Mouse (Mus musculus): ENCODE data around the gene Pcgf3. TPM values are rescaled to one million over a fixed set of nuclear protein-coding genes. Genes with fewer than 3 reads are reported as not detected.

The Pcgf3 gene
- polyA plus RNA-seq, 1 experiment from 2014 or later: 9.6 TPM

- H3K79me2 ChIP-seq (ENCODE audit: inconsistent target): no peaks in the 10 kb centered on the region
- no peak overlapping the region for H3K27ac ChIP-seq
- H3K36me3 ChIP-seq (ENCODE audit: inconsistent target): no peaks in the 10 kb centered on the region
- no peak overlapping the region for H3K4me3 ChIP-seq (ENCODE audit: inconsistent target)
- 79% methylated on average over 6 of the region's 6 CpGs for WGBS (ENCODE audit: missing documents)
These were observed 54.7 kb downstream of the Pcgf3 start for GRCm38 (mm10) chr5:108515581-108516361.

GRCm38 (mm10) chr5:108516655-108517054, 55.6 kb downstream of the Pcgf3 start:
- no peak overlapping the region for H3K4me3 ChIP-seq (ENCODE audit: inconsistent target)
- WGBS (ENCODE audit: missing documents): 40% methylated on average over 1 of the region's 3 CpGs

DNA sequence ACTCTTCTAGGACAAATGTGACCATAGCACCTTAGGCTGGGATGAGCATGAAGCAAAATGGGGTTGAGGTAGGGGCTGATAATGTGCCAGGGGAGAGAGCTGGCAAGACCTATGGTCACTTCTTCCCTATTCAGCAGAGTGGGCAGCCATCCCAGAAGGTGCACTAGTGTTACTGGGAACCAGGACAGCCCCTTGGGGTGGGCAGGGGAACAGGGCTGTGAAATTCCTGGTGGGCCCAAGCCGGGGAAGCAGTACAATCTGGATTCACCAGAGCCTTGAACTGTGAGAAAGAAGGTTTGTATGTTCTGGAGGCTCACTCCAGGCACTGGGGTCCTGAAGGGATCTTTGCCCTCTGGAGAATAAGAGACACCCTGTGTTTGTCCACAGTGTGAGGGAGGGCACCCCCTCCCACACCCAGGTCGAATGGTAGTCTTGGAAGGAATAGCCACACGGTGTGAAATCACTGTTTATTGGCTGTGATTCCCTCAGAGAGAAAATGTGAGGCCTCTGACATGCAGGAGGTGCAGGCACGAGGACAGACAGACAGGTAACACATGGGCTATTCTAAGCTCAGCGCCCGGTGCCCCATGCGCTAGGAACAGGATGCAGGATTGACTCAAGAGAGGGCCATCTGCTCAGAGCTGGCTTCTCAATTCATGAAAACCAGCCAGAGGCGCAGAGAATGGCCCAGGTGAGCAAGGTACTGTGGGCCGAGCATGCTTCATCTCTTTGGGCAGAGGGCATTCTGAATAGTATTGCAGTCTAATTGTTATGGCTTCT, 57.3 kb downstream of the Pcgf3 start:
- Histone ChIP-seq H3K36me3 (ENCODE audit: inconsistent target) (no peaks in the 10 kb centered on the region), H3K27ac (no peak overlapping the region), H3K79me2 (ENCODE audit: inconsistent target) (no peaks in the 10 kb centered on the region), H3K4me3 (ENCODE audit: inconsistent target) (no peak overlapping the region)
- 90% methylated on average over 9 of the region's 9 CpGs for WGBS (ENCODE audit: missing documents)

More at GRCm38 (mm10) chr5:108516655-108517054, 55.6 kb downstream of the Pcgf3 start:
- Histone ChIP-seq H3K36me3 (ENCODE audit: inconsistent target) (no peaks in the 10 kb centered on the region), H3K27ac (no peak overlapping the region), H3K79me2 (ENCODE audit: inconsistent target) (no peaks in the 10 kb centered on the region)

- H3K27ac ChIP-seq: no peak overlapping the region
- H3K4me3 ChIP-seq (ENCODE audit: inconsistent target): no peak overlapping the region
- no peaks in the 10 kb centered on the region for H3K79me2 ChIP-seq (ENCODE audit: inconsistent target)
- 90% methylated on average over 5 of the region's 5 CpGs for WGBS (ENCODE audit: missing documents)
- H3K36me3 ChIP-seq (ENCODE audit: inconsistent target): no peaks in the 10 kb centered on the region
These were observed 57.9 kb downstream of the Pcgf3 start for GRCm38 (mm10) chr5:108518951-108519350.

GRCm38 (mm10) chr5:108520153-108520552, 59.1 kb downstream of the Pcgf3 start:
- H3K27ac ChIP-seq: no peak overlapping the region
- 72% methylated on average over 7 of the region's 7 CpGs for WGBS (ENCODE audit: missing documents)
- no peaks in the 10 kb centered on the region for H3K36me3 ChIP-seq (ENCODE audit: inconsistent target)
- no peaks in the 10 kb centered on the region for H3K79me2 ChIP-seq (ENCODE audit: inconsistent target)
- no peak overlapping the region for H3K4me3 ChIP-seq (ENCODE audit: inconsistent target)

- WGBS (ENCODE audit: missing documents): 88% methylated on average over 2 of the region's 2 CpGs
- no peaks in the 10 kb centered on the region for H3K79me2 ChIP-seq (ENCODE audit: inconsistent target)
- no peaks in the 10 kb centered on the region for H3K36me3 ChIP-seq (ENCODE audit: inconsistent target)
These were observed 60.0 kb downstream of the Pcgf3 start for GRCm38 (mm10) chr5:108521016-108521415.

DNA sequence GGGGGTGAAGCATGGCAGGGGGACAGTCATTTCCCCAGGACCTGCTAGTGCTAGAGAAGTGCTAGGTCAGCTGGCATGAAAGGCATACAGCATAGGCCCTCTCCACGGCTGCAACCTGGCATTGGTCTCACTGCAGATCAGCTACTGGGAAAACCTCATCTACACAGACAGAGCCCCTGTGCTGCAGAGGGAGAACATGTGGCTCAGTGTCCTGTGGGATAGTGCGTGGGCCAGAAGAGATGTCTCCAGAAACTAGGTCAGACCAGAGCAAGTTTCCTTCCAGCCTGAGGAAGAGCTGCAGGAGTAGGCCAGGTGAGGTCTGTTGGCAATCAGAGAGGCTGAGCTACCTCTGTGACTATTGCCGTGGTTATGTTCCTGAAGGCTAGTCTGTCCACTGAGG, 60.9 kb downstream of the Pcgf3 start:
- no peak overlapping the region for H3K27ac ChIP-seq
- H3K36me3 ChIP-seq (ENCODE audit: inconsistent target): no peaks in the 10 kb centered on the region
- no peaks in the 10 kb centered on the region for H3K79me2 ChIP-seq (ENCODE audit: inconsistent target)
- 84% methylated on average over 3 of the region's 3 CpGs for WGBS (ENCODE audit: missing documents)
- H3K4me3 ChIP-seq (ENCODE audit: inconsistent target): no peak overlapping the region

More at GRCm38 (mm10) chr5:108521016-108521415, 60.0 kb downstream of the Pcgf3 start:
- Histone ChIP-seq H3K27ac (no peak overlapping the region), H3K4me3 (ENCODE audit: inconsistent target) (no peak overlapping the region)

DNA sequence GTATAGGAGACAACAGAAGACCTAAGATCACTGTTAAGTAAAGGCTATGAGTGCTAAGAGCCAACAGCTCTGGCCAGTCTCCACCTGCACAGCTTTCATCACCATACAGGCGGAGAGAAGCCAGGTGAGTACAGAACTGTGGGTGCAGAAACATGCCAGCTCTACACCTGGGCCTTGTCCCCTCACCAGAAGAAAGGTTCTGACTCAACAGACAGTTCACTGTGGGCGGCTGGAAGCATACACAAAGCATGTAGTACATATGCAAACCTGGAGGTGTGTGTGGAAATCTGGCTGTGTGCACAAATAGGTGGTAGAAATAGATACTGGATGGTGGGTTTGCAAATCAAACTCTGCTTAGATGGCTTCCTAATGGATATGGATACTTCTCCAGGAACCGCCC, 61.6 kb downstream of the Pcgf3 start:
- Histone ChIP-seq H3K36me3 (ENCODE audit: inconsistent target) (no peaks in the 10 kb centered on the region), H3K27ac (no peak overlapping the region), H3K79me2 (ENCODE audit: inconsistent target) (no peaks in the 10 kb centered on the region), H3K4me3 (ENCODE audit: inconsistent target) (no peak overlapping the region)
- whole genome bisulfite sequencing (ENCODE audit: missing documents): 98% methylated on average over 3 of the region's 3 CpGs

DNA sequence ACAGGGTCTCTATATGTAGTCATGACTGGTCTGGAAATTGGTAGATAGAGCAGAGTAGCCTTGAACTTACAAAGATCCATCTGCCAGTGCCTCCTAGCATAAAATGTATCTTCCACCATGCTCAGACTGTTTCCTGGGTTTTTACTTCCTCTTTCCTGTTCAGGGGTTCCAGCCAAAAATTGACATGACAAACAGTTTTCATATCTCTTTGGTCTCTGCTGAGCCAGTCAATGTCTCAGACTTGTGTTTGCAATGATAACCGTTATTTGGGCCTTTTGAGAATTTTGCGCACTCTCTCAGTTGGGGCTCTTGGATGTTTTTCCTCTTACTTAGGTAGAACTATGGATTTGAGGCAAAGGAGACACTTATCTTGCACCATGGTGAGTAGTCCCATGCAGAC, 73.2 kb downstream of the Pcgf3 start:
- no peak overlapping the region for H3K27ac ChIP-seq
- H3K79me2 ChIP-seq (ENCODE audit: inconsistent target): no peaks in the 10 kb centered on the region
- no peaks in the 10 kb centered on the region for H3K36me3 ChIP-seq (ENCODE audit: inconsistent target)
- WGBS (ENCODE audit: missing documents): 88% methylated on average over 2 of the region's 2 CpGs
- H3K4me3 ChIP-seq (ENCODE audit: inconsistent target): no peak overlapping the region

DNA sequence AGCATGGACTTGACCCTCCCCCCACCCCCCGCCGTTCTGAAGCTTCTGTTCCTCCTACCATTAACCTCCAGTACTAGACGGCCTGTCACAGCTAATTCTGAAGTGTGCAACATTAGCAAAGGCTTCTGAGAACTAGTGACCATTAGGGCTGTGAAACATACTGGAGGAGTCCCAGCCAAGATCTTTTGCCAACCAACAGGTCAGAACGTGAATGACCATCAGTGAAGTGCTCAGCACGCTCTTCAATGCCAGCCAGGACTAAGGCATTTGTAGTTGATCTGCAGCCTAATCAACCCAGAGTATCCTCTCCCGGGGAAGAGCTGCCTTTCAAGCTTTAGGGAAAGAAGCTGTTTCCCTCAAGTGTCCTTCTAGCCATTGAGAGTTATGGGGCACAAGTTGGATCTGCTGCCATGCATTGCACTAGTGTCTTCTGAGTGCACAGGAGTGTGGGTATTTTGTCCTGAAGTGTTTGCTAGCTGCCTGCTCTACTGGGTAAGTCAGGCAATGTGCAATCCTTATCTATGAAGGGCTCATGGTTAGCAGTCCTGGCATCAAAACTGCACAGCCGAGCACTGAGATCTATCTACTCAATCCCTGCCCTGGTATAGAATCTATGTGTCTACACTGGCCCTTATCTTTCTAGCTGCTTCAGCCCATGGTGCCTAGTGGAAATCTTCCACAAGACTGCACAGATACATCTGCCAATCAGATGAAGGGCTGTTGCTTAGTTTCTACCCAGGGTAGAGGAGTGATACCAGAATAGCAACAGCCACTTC, 82.7 kb downstream of the Pcgf3 start:
- WGBS (ENCODE audit: missing documents): 75% methylated on average over 7 of the region's 7 CpGs
- Histone ChIP-seq H3K79me2 (ENCODE audit: inconsistent target) (no peaks in the 10 kb centered on the region), H3K36me3 (ENCODE audit: inconsistent target) (no peaks in the 10 kb centered on the region), H3K4me3 (ENCODE audit: inconsistent target) (no peak overlapping the region), H3K27ac (no peak overlapping the region)

GRCm38 (mm10) chr5:108547636-108548035, 86.6 kb downstream of the Pcgf3 start:
- Histone ChIP-seq H3K4me3 (ENCODE audit: inconsistent target) (no peak overlapping the region), H3K79me2 (ENCODE audit: inconsistent target) (no peaks in the 10 kb centered on the region), H3K36me3 (ENCODE audit: inconsistent target) (no peaks in the 10 kb centered on the region), H3K27ac (no peak overlapping the region)
- WGBS (ENCODE audit: missing documents): 93% methylated on average over 5 of the region's 5 CpGs

- 28% methylated on average over 7 of the region's 7 CpGs for WGBS (ENCODE audit: missing documents)
- H3K79me2 ChIP-seq (ENCODE audit: inconsistent target): no peaks in the 10 kb centered on the region
- H3K27ac ChIP-seq: no peak overlapping the region
- no peak overlapping the region for H3K4me3 ChIP-seq (ENCODE audit: inconsistent target)
- H3K36me3 ChIP-seq (ENCODE audit: inconsistent target): no peaks in the 10 kb centered on the region
These were observed 88.1 kb downstream of the Pcgf3 start for GRCm38 (mm10) chr5:108549137-108549488.

- H3K4me3 ChIP-seq (ENCODE audit: inconsistent target): no peak within 1 kb of the TSS
- WGBS (ENCODE audit: missing documents): 4% methylated on average over 55 of the region's 56 CpGs
These were observed 88.6 kb downstream of the Pcgf3 start, which contains the start of gene Cplx1 for GRCm38 (mm10) chr5:108549489-108550206. Gene Cplx1 (minus strand): TSS chr5:108550024.

DNA sequence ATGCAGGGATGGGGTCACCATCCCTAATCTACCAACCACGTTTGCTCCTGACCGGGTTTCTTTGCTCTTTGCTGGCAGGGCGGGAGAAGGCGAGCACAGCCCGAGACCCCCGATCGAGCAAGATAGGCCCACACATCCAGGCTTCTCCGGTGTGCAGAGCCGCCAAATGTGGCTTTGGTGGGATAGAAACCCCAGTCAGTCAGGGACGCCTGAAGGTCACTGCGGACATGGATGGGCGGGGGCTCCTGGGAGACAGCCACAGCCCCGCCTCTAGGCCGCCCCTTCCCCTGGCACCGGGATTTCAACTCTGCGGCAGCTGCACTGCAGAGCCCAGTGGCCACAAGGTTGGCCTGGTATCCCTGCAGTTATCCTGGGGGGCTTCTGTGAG, 89.2 kb downstream of the Pcgf3 start:
- Histone ChIP-seq H3K27ac (no peak overlapping the region), H3K36me3 (ENCODE audit: inconsistent target) (no peaks in the 10 kb centered on the region), H3K79me2 (ENCODE audit: inconsistent target) (no peaks in the 10 kb centered on the region), H3K4me3 (ENCODE audit: inconsistent target) (no peak overlapping the region)
- WGBS (ENCODE audit: missing documents): 14% methylated on average over 15 of the region's 16 CpGs

More at GRCm38 (mm10) chr5:108549489-108550206, 88.6 kb downstream of the Pcgf3 start, which contains the start of gene Cplx1:
- Histone ChIP-seq H3K27ac (no peak within 1 kb of the TSS), H3K79me2 (ENCODE audit: inconsistent target) (no peaks in the 10 kb centered on the region), H3K36me3 (ENCODE audit: inconsistent target) (no peaks in the 10 kb centered on the region)

All from macrophage (primary cell).